Mouse (Mus musculus): Measurements from ENCODE around the gene Per2. TPM values are rescaled to one million over a fixed set of nuclear protein-coding genes. Genes with fewer than 3 reads are reported as not detected.

Per2 gene
- polyA plus RNA-seq, 1 experiment from 2014 or later, result 3.6 TPM

DNA sequence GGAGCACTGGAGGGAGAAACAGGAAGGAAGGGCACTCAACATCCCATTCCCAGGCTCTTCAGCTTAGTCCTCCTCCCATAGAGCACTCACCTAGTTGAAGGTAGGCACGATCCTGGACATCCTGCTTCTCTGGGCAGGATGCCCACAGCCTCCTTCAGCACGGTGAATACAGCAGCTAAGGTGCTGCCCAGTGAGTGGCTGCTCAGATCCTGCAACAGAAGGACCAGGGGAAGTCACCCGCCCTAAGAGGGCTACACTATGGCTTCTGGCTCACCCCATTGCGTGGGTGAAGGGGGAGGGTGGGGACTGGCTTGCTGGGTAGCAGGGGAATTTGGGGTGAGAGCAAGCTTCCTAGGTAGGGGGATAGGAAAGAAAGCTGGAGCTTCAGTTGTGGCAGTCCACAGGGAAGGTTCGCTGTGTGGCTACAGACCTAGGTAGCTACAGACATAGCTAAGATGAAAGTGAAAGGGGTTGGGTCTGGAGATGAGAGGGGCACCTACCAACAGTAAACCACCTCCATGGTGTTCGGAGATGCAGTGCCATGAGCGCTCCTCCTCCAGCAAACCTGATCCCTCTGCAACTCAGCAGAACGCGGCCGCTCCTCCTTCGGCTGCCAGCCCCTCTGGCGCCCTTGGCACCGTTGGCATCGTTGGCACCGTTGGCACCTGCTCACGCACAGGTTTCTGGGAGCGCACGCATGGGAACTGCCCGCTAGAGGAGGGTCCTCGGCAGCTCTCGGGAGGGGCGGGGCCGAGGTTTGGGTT lies 53.5 kb downstream of the Per2 start:
- no peaks in the 10 kb centered on the region for H3K4me1 ChIP-seq
- peaks cover 12% of the 10 kb centered on the region; the same call in 1 of the 2 replicates for H3K27me3 ChIP-seq
- no peak overlapping the region for H3K4me3 ChIP-seq
- H3K27ac ChIP-seq, result no peak overlapping the region
- H3K36me3 ChIP-seq, result no peaks in the 10 kb centered on the region
- H3K4me2 ChIP-seq (replicated peaks), result no peak overlapping the region
- WGBS, result 61% methylated on average over 23 of the region's 23 CpGs
- H3K9ac ChIP-seq, result no peak overlapping the region
- no peak for ATAC-seq (ENCODE audit: low FRiP score)
- no peaks in the 10 kb centered on the region for H3K9me3 ChIP-seq (replicated peaks)

DNA sequence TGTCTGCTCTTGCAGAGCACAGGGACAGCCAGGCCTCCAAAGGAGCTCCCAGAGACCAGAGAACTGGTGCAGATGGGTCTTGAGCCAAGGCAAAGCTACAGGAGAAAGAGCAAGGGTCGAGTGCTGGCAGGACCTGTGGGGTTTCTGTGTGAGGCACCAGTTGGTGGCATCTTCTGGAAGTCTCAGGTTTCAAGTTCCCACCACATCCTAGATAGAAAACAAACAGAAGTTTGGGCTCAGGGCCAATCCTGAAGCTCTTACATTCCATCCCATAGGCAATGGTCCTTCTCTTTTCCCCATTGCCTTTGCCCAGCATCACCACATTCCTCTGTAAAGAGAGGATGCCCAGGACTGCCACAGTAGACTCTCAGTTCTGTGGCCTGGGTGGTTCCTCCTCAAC lies 54.1 kb downstream of the Per2 start:
- H3K4me2 ChIP-seq (replicated peaks), result no peak overlapping the region
- no peaks in the 10 kb centered on the region for H3K36me3 ChIP-seq
- no peak overlapping the region for H3K4me3 ChIP-seq
- ATAC-seq (ENCODE audit: low FRiP score), result no peak
- no peak overlapping the region for H3K27ac ChIP-seq
- WGBS, result 27% methylated on average over 1 of the region's 1 CpGs
- peaks cover 12% of the 10 kb centered on the region; the same call in 1 of the 2 replicates for H3K27me3 ChIP-seq
- H3K9ac ChIP-seq, result no peak overlapping the region
- H3K4me1 ChIP-seq, result no peaks in the 10 kb centered on the region
- no peaks in the 10 kb centered on the region for H3K9me3 ChIP-seq (replicated peaks)

GRCm38 (mm10) chr1:91398260-91399062 lies 60.7 kb downstream of the Per2 start, which contains the start of gene Ilkap:
Gene Ilkap, minus strand, starts transcription at chr1:91398815.
- H3K4me2 ChIP-seq (replicated peaks), result peak within 1 kb of the TSS; percentile 72
- peak; percentile 96 for ATAC-seq (ENCODE audit: low FRiP score)
- H3K27ac ChIP-seq, result peak within 1 kb of the TSS; percentile 91
- peak within 1 kb of the TSS; percentile 82 for H3K4me3 ChIP-seq
- no peaks in the 10 kb centered on the region for H3K27me3 ChIP-seq
- peaks cover 8% of the 10 kb centered on the region; the same call in 1 of the 2 replicates for H3K36me3 ChIP-seq
- peak within 1 kb of the TSS; percentile 93 for H3K9ac ChIP-seq
- no peaks in the 10 kb centered on the region for H3K9me3 ChIP-seq (replicated peaks)
- H3K4me1 ChIP-seq, result peaks cover 16% of the 10 kb centered on the region
- under 1% methylated on average over 76 of the region's 91 CpGs for WGBS

- Histone ChIP-seq H3K27me3 (no peaks in the 10 kb centered on the region), H3K9me3 (replicated peaks) (no peaks in the 10 kb centered on the region), H3K9ac (peak overlapping the region; percentile 93), H3K4me2 (replicated peaks) (peak overlapping the region; percentile 72), H3K36me3 (peaks cover 14% of the 10 kb centered on the region; the same call in 1 of the 2 replicates), H3K4me1 (peaks cover 16% of the 10 kb centered on the region), H3K27ac (peak overlapping the region; percentile 91), H3K4me3 (peak overlapping the region; percentile 82)
- WGBS, result under 1% methylated on average over 12 of the region's 12 CpGs
- no peak for ATAC-seq (ENCODE audit: low FRiP score)
Measured at GRCm38 (mm10) chr1:91397927-91398259, 61.2 kb downstream of the Per2 start.

GRCm38 (mm10) chr1:91390369-91390768 lies 68.8 kb downstream of the Per2 start:
- 97% methylated on average over 5 of the region's 5 CpGs for WGBS
- H3K4me3 ChIP-seq, result no peak overlapping the region
- no peaks in the 10 kb centered on the region for H3K27me3 ChIP-seq
- peaks cover 73% of the 10 kb centered on the region for H3K36me3 ChIP-seq
- H3K4me1 ChIP-seq, result no peaks in the 10 kb centered on the region
- H3K9ac ChIP-seq, result no peak overlapping the region
- no peaks in the 10 kb centered on the region for H3K9me3 ChIP-seq (replicated peaks)
- H3K4me2 ChIP-seq (replicated peaks), result no peak overlapping the region
- H3K27ac ChIP-seq, result no peak overlapping the region
- no peak for ATAC-seq (ENCODE audit: low FRiP score)

GRCm38 (mm10) chr1:91381091-91381471 lies 78.0 kb downstream of the Per2 start:
- H3K4me2 ChIP-seq (replicated peaks), result no peak overlapping the region
- H3K27ac ChIP-seq, result no peak overlapping the region
- no peaks in the 10 kb centered on the region for H3K27me3 ChIP-seq
- H3K4me3 ChIP-seq, result no peak overlapping the region
- no peaks in the 10 kb centered on the region for H3K9me3 ChIP-seq (replicated peaks)
- 93% methylated on average over 4 of the region's 4 CpGs for WGBS
- ATAC-seq (ENCODE audit: low FRiP score), result no peak
- no peaks in the 10 kb centered on the region for H3K4me1 ChIP-seq
- peaks cover 90% of the 10 kb centered on the region for H3K36me3 ChIP-seq
- no peak overlapping the region for H3K9ac ChIP-seq

DNA sequence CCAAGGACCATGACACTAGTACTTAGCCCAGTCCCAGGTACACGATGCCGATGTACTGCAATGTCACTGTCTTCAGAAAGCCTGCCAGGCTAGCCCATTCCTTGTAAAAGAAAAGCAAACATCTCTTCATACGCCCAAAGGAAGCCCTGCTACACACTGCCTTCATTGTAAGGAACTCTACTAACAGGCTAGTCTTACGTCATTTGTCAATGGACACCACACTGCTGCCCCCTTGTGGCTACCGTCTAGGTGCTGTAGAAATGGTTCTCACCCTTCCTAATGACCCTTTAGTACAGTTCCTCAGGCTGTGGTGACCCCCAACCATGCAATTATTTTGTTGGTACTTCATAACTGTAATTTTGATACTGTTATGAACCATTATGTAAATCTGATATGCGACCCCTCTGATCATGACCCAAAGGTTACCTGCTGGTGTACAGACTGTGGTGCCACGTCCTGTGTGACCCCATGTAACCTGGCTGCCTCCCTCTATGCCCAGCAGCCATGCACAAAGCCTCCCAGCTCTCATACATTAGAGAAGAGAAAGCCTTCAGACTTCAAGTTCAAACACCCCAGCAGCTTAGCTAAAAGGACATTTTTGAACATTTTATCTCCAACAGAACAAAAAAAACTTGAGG lies 78.6 kb downstream of the Per2 start:
- Histone ChIP-seq H3K9me3 (replicated peaks) (no peaks in the 10 kb centered on the region), H3K27me3 (no peaks in the 10 kb centered on the region), H3K27ac (no peak overlapping the region), H3K4me3 (no peak overlapping the region), H3K36me3 (peaks cover 92% of the 10 kb centered on the region), H3K4me2 (replicated peaks) (no peak overlapping the region), H3K9ac (no peak overlapping the region), H3K4me1 (no peaks in the 10 kb centered on the region)
- WGBS, result 63% methylated on average over 7 of the region's 7 CpGs
- ATAC-seq (ENCODE audit: low FRiP score), result peak; percentile 60; the same call in 1 of the 2 replicates

DNA sequence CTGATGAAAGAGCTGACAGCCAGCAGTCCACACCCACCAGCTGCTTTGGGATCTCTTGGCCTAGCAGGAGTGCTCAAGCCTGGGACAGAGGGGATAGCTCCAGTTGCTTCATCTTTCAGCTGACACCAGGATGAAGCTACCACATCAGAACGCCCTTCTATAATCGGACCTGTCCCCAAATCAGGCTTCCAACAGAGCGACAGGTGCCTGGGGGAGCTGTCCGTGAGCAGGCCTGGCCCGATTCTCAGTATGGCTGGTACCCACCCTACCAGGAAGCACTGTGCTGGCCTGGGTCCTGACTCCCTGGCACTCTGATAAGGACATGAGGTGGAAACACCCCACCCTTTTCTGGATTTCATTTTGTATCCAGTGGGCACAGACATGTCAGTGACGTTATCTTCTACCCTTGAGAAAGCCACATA lies 85.7 kb downstream of the Per2 start:
- H3K36me3 ChIP-seq, result peaks cover 92% of the 10 kb centered on the region
- no peak overlapping the region for H3K4me3 ChIP-seq
- H3K4me2 ChIP-seq (replicated peaks), result no peak overlapping the region
- WGBS, result 92% methylated on average over 6 of the region's 6 CpGs
- peaks cover 4% of the 10 kb centered on the region; the same call in 1 of the 2 replicates for H3K27me3 ChIP-seq
- no peaks in the 10 kb centered on the region for H3K9me3 ChIP-seq (replicated peaks)
- H3K9ac ChIP-seq, result no peak overlapping the region
- H3K27ac ChIP-seq, result no peak overlapping the region
- H3K4me1 ChIP-seq, result peaks cover 2% of the 10 kb centered on the region; the same call in 1 of the 2 replicates
- ATAC-seq (ENCODE audit: low FRiP score), result no peak

DNA sequence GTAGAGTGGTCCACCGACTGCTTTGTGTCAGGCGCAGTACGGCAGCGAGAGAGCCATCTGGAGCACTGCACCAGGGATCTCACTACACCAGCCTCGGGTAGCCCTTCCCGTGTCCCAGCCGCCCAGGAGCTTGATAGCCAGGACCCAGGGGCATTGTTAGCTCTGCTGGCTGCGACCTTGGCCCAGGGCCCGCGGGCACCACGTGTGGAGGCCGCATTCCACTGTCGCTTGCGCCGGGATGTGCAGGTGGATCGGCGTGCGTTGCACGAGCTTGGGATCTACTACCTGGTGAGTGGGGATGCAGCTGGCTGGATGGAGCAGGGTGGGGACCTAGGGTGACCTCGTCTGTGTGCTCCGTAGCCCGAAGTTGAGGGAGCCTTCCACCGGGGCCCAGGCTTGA lies 89.1 kb downstream of the Per2 start:
- no peak overlapping the region for H3K4me3 ChIP-seq
- no peak overlapping the region for H3K9ac ChIP-seq
- no peaks in the 10 kb centered on the region for H3K9me3 ChIP-seq (replicated peaks)
- 86% methylated on average over 23 of the region's 23 CpGs for WGBS
- ATAC-seq (ENCODE audit: low FRiP score), result no peak
- no peak overlapping the region for H3K27ac ChIP-seq
- no peak overlapping the region for H3K4me2 ChIP-seq (replicated peaks)
- peaks cover 59% of the 10 kb centered on the region for H3K36me3 ChIP-seq
- H3K27me3 ChIP-seq, result peaks cover 28% of the 10 kb centered on the region
- peaks cover 11% of the 10 kb centered on the region for H3K4me1 ChIP-seq

DNA sequence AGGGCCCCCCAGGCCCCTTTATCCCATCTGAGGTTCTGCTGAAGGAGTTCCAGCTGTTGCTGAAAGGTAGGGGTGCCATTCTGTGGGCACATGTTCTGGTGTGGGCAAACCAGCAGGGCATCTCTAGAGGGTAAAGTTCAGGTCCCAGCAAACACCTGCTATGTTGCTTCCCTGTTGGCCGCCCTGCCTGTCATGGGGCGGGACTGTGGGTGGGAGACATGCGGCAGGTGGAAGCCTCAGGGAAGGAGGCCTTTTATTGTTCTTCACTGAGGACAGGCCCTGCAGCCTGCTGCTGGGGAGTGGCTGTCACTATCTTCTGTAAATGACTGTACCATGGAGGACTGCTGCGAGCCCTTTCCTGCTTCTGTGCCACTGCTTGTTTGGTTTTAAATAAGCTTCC lies 89.7 kb downstream of the Per2 start:
- H3K9ac ChIP-seq, result no peak overlapping the region
- H3K27ac ChIP-seq, result no peak overlapping the region
- H3K4me3 ChIP-seq, result no peak overlapping the region
- no peak overlapping the region for H3K4me2 ChIP-seq (replicated peaks)
- H3K4me1 ChIP-seq, result peaks cover 11% of the 10 kb centered on the region
- H3K36me3 ChIP-seq, result peaks cover 52% of the 10 kb centered on the region
- H3K27me3 ChIP-seq, result peaks cover 28% of the 10 kb centered on the region
- ATAC-seq (ENCODE audit: low FRiP score), result no peak
- WGBS, result 72% methylated on average over 4 of the region's 4 CpGs
- H3K9me3 ChIP-seq (replicated peaks), result peaks cover 3% of the 10 kb centered on the region; the same call in 1 of the 2 replicates

GRCm38 (mm10) chr1:91367295-91367694 lies 91.8 kb downstream of the Per2 start:
- H3K36me3 ChIP-seq, result peaks cover 31% of the 10 kb centered on the region
- no peak overlapping the region for H3K4me3 ChIP-seq
- peaks cover 15% of the 10 kb centered on the region; the same call in 1 of the 2 replicates for H3K9me3 ChIP-seq (replicated peaks)
- WGBS, result 97% methylated on average over 3 of the region's 3 CpGs
- H3K4me2 ChIP-seq (replicated peaks), result no peak overlapping the region
- peaks cover 11% of the 10 kb centered on the region for H3K4me1 ChIP-seq
- peaks cover 28% of the 10 kb centered on the region for H3K27me3 ChIP-seq
- ATAC-seq (ENCODE audit: low FRiP score), result no peak
- no peak overlapping the region for H3K27ac ChIP-seq
- no peak overlapping the region for H3K9ac ChIP-seq
